Mouse (Mus musculus): Measurements from ENCODE around the gene Mga.
A peak's percentile ranks its signal among the peaks of the same experiment; 100 is the strongest.

Mga gene

GRCm38 (mm10) chr2:119987441-119987840 lies 90.4 kb downstream of the Mga start:
- DNase-seq (ENCODE audit: low read depth, low spot score), result no peak

- DNase-seq (ENCODE audit: low read depth, low spot score), result no peak
These were observed 91.9 kb downstream of the Mga start for GRCm38 (mm10) chr2:119988952-119989351.

GRCm38 (mm10) chr2:119990881-119991280 lies 93.9 kb downstream of the Mga start:
- DNase-seq (ENCODE audit: low read depth, low spot score), result no peak

GRCm38 (mm10) chr2:119992349-119992748 lies 95.3 kb downstream of the Mga start:
- no peak for DNase-seq (ENCODE audit: low read depth, low spot score)

GRCm38 (mm10) chr2:119993515-119993914 lies 96.5 kb downstream of the Mga start:
- DNase-seq (ENCODE audit: low read depth, low spot score), result peak; percentile 31

- no peak for DNase-seq (ENCODE audit: low read depth, low spot score)
These were observed 97.8 kb downstream of the Mga start for GRCm38 (mm10) chr2:119994839-119995238.

GRCm38 (mm10) chr2:119995391-119996281 lies 98.6 kb downstream of the Mga start:
- DNase-seq (ENCODE audit: low read depth, low spot score), result peak; percentile 59

- no peak for DNase-seq (ENCODE audit: low read depth, low spot score)
These were observed 100.3 kb downstream of the Mga start for GRCm38 (mm10) chr2:119997354-119997753.

- DNase-seq (ENCODE audit: low read depth, low spot score), result no peak
These were observed 102.7 kb downstream of the Mga start for GRCm38 (mm10) chr2:119999731-120000130.

GRCm38 (mm10) chr2:120000882-120001584 lies 104.0 kb downstream of the Mga start:
- DNase-seq (ENCODE audit: low read depth, low spot score), result no peak

GRCm38 (mm10) chr2:120001956-120002355 lies 104.9 kb downstream of the Mga start:
- DNase-seq (ENCODE audit: low read depth, low spot score), result no peak

GRCm38 (mm10) chr2:120003970-120004369 lies 106.9 kb downstream of the Mga start:
- DNase-seq (ENCODE audit: low read depth, low spot score), result no peak

GRCm38 (mm10) chr2:120006696-120007095 lies 109.7 kb downstream of the Mga start:
- DNase-seq (ENCODE audit: low read depth, low spot score), result no peak

- DNase-seq (ENCODE audit: low read depth, low spot score), result no peak
These were observed 110.7 kb downstream of the Mga start for GRCm38 (mm10) chr2:120007680-120008210.

GRCm38 (mm10) chr2:120008672-120009071 lies 111.6 kb downstream of the Mga start:
- DNase-seq (ENCODE audit: low read depth, low spot score), result no peak

GRCm38 (mm10) chr2:120011462-120012200 lies 114.6 kb downstream of the Mga start:
- DNase-seq (ENCODE audit: low read depth, low spot score), result peak; percentile 80

GRCm38 (mm10) chr2:120012924-120013323 lies 115.9 kb downstream of the Mga start:
- no peak for DNase-seq (ENCODE audit: low read depth, low spot score)

- peak; percentile 57 for DNase-seq (ENCODE audit: low read depth, low spot score)
These were observed 116.9 kb downstream of the Mga start for GRCm38 (mm10) chr2:120013831-120014486.

GRCm38 (mm10) chr2:120015882-120016281 lies 118.9 kb downstream of the Mga start:
- DNase-seq (ENCODE audit: low read depth, low spot score), result no peak

GRCm38 (mm10) chr2:120017599-120017998 lies 120.6 kb downstream of the Mga start:
- no peak for DNase-seq (ENCODE audit: low read depth, low spot score)

Measured in 3T3-L1 (cell line).